Mouse (Mus musculus): ENCODE measurements at regions not wholly inside any gene's neighbourhood (a gene's known extent, or its start where the extent isn't known, plus 50 kb on each side); places are given as distances from the start of the nearest gene placed in this dataset.

- no peaks in the 10 kb centered on the region for H3K9me3 ChIP-seq
- no peak overlapping the region for H3K9ac ChIP-seq (replicated peaks)
- no peaks in the 10 kb centered on the region for H3K36me3 ChIP-seq
- H3K27me3 ChIP-seq: no peaks in the 10 kb centered on the region
- H3K4me3 ChIP-seq (replicated peaks): no peak overlapping the region
- no peak overlapping the region for H3K4me2 ChIP-seq
- H3K27ac ChIP-seq: no peak overlapping the region
- no peak for ATAC-seq (ENCODE audit: insufficient number of reproducible peaks, insufficient read depth, low FRiP score, low TSS enrichment, low read depth)
- WGBS: 80% methylated on average over 9 of the region's 9 CpGs
- H3K4me1 ChIP-seq (replicated peaks): no peaks in the 10 kb centered on the region
Measured at GRCm38 (mm10) chr14:87864388-87865215, 448.2 kb downstream of the Tdrd3 start.

DNA sequence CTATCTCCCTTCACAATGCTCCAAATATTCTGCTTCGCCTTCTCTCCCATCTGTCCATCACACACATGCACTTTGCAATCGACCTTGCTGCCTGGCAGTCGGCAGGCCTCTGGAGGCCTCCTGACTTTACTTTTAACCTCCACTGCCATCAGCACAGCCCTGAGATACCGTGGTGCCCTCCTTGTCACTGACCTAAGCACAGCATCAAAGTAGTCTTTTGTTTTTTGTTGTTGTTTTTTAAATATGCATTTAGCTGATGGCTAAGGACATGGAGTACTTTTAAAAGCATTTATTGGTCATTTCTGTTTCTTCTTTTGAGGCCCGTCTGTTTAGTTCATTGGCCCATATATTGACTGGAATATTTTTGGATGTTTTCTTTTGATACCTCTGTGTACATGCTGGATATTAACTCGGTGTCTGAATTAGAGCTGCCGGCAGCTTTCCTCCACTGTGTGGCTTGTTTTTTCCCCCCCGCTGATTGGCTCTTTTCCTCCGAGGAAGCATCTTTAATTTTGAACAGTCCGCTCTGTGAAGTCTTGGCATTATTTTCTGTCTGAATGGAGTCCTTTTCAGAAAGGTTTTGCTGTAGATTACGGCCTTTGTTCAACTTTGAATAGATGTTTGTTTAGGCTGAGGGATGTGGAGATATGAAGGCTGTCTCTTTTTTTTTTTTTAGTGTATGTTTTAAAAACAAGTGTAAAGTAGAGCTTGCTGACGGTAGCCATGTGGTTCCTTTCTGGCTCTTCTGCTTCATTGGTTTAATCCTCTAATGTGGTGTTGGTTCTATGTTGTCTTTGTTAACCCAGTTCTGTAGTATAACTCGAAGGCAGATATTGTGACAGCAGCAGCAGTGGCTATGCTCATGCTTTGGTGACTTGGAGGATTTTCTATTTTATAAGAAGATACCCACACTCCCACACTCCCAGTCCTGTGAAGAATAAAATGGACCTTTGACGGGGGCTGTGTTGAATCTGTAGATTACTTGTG is 449.1 kb downstream of the Tdrd3 start:
- no peaks in the 10 kb centered on the region for H3K4me1 ChIP-seq (replicated peaks)
- 82% methylated on average over 14 of the region's 14 CpGs for WGBS
- no peaks in the 10 kb centered on the region for H3K9me3 ChIP-seq
- H3K27me3 ChIP-seq: no peaks in the 10 kb centered on the region
- no peak overlapping the region for H3K9ac ChIP-seq (replicated peaks)
- H3K36me3 ChIP-seq: no peaks in the 10 kb centered on the region
- no peak overlapping the region for H3K4me3 ChIP-seq (replicated peaks)
- H3K4me2 ChIP-seq: no peak overlapping the region
- no peak overlapping the region for H3K27ac ChIP-seq
- ATAC-seq (ENCODE audit: insufficient number of reproducible peaks, insufficient read depth, low FRiP score, low TSS enrichment, low read depth): no peak

DNA sequence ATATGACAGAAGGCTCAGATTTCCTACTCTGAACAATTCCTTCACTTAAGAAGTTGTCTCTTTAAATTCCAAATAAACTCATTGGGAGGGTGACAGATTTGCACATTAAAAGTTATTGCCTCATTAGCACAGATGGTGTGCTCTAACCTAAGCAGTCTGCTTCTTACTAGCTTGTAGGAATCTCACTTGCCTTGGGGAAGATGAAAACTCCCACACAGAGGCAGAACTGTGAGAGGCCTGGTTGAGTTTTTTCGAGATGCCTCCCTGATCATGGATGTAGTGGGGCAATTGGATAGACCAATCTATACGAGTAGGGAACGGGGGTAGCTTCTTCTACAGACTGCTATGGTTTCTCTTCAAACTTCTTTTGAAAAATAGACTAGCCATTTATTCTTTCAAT is 485.3 kb downstream of the Tdrd3 start:
- H3K27ac ChIP-seq: no peak overlapping the region
- H3K27me3 ChIP-seq: no peaks in the 10 kb centered on the region
- no peaks in the 10 kb centered on the region for H3K9me3 ChIP-seq
- no peak overlapping the region for H3K4me2 ChIP-seq
- no peak for ATAC-seq (ENCODE audit: insufficient number of reproducible peaks, insufficient read depth, low FRiP score, low TSS enrichment, low read depth)
- WGBS: 66% methylated on average over 3 of the region's 3 CpGs
- no peak overlapping the region for H3K9ac ChIP-seq (replicated peaks)
- H3K36me3 ChIP-seq: no peaks in the 10 kb centered on the region
- H3K4me3 ChIP-seq (replicated peaks): no peak overlapping the region
- no peaks in the 10 kb centered on the region for H3K4me1 ChIP-seq (replicated peaks)

DNA sequence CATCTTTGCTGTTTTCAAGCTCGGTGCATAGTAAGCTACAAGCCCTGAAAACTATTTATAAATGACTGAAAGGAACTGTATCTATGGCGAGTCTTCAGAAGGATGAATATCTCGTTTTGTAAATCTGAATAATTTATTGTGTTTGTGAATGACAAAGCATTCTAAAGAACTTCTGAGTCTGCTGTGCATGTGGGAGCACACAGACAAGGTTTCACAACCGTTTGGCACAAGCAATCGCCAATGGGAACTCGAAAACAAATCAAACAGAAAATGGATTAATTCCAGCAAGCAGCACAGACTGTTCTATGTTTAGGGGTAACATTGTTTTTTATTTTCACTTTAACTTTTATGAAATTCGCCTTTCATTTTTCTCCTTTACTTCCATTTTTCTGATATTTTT is 486.0 kb downstream of the Tdrd3 start:
- H3K4me1 ChIP-seq (replicated peaks): no peaks in the 10 kb centered on the region
- H3K4me3 ChIP-seq (replicated peaks): no peak overlapping the region
- H3K36me3 ChIP-seq: no peaks in the 10 kb centered on the region
- no peaks in the 10 kb centered on the region for H3K9me3 ChIP-seq
- ATAC-seq (ENCODE audit: insufficient number of reproducible peaks, insufficient read depth, low FRiP score, low TSS enrichment, low read depth): no peak
- no peaks in the 10 kb centered on the region for H3K27me3 ChIP-seq
- 81% methylated on average over 7 of the region's 7 CpGs for WGBS
- H3K27ac ChIP-seq: no peak overlapping the region
- no peak overlapping the region for H3K9ac ChIP-seq (replicated peaks)
- no peak overlapping the region for H3K4me2 ChIP-seq

All from limb, embryonic 12.5 days (tissue).